Mouse (Mus musculus): ENCODE data around the gene H2-T24.
"Not testable (repeated sequence)": the region's sequence is repeated elsewhere in the genome, so short reads cannot be mapped to it uniquely, and the experiment has no call there.

DNA sequence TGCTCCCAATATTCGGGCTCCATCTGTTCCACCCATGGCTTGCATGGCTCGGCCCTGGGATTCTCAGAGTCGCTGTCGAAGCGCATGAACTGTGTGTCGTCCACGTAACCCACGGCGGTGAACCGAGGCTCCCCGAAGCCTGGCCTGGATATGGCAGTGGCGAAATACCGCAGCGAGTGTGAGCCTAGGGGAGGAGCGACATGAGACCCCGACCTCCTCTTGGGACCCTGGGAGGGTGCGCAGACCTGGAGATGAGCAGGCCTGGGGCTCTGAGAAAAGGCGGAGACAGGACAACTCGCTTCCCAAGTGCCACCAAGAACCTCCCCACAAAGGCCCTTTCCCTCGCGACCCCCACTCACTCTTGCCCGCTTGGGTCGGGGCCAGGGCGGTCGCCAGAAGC lies 37.6 kb upstream of the H2-T24 start:
- not testable (repeated sequence) for TF ChIP-seq CTCF (conservative IDR thresholded peaks at IDR 0.05; ENCODE audit: low read length); POU5F1 (IDR thresholded peaks at IDR 0.05; ENCODE audit: borderline replicate concordance, low read length)

All from E14TG2a.4 (cell line).